Mouse (Mus musculus): Measurements from ENCODE around the gene Mki67. TPM values are rescaled to one million over a fixed set of nuclear protein-coding genes. Genes with fewer than 3 reads are reported as not detected.
"Not testable (repeated sequence)": the region's sequence is repeated elsewhere in the genome, so short reads cannot be mapped to it uniquely, and the experiment has no call there.

Gene Mki67
- polyA plus RNA-seq, 1 experiment from 2014 or later = 7.2 TPM

DNA sequence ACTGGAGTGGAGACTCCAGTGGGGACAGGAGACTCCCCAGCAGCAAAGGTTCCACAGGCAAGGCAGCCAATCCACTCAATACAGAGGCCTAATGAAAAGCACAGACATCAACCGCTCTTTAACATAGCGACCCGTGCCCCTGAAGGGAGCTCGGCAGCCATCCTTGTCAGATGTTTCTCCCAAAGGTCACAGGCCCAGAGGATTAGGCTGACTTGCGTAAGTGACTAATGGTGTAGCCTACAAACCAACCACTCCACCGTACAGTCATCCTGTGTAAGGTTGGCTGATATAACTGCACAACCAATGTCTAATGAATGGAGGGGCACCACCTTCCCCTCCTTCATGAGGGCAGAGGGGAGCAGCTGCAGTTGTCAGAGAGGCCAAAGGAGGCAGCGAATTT is 26.8 kb downstream of the Mki67 start:
- DNase-seq (ENCODE audit: low spot score) (no peak), ATAC-seq (ENCODE audit: low FRiP score) (no peak)
- Histone ChIP-seq H3K9ac (no peak overlapping the region), H3K36me3 (replicated peaks; ENCODE audit: control insufficient read depth, insufficient read depth) (0 out of 2 replicates have a peak, but pooled peaks cover 4% of the 10 kb centered on the region), H3K27me3 (ENCODE audit: control insufficient read depth, insufficient read depth, low read length) (no peaks in the 10 kb centered on the region), H3K4me1 (replicated peaks; ENCODE audit: control insufficient read depth, insufficient read depth, low read length) (no peaks in the 10 kb centered on the region), H3K4me3 (replicated peaks; ENCODE audit: low read length) (no peak overlapping the region), H3K9me3 (ENCODE audit: control insufficient read depth, low read length) (no peaks in the 10 kb centered on the region), H3K4me2 (replicated peaks) (no peak overlapping the region), H3K27ac (no peak overlapping the region)
- 92% methylated on average over 7 of the region's 7 CpGs for whole genome bisulfite sequencing

DNA sequence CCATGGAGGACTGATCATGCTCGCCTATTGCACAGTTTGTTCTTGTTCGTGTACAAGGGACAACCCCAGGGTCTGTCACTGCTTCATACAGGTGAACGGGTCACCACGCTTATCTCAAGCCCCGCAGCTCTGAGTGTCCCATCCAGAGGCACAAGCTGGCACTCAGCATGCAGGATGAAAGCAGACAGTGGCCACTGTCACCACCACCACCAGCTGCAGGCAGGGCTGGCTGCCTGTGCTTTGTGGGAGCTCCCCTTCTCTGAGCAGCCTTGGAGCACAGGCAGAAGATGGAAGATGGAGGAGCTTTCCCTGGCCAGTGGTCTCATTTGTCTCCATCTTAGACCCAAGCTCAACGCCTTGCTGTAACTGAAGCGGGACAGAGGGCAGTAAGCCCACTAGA is 31.2 kb downstream of the Mki67 start:
- no peak overlapping the region for H3K27ac ChIP-seq
- H3K4me3 ChIP-seq (replicated peaks; ENCODE audit: low read length) = no peak overlapping the region
- no peaks in the 10 kb centered on the region for H3K9me3 ChIP-seq (ENCODE audit: control insufficient read depth, low read length)
- H3K4me1 ChIP-seq (replicated peaks; ENCODE audit: control insufficient read depth, insufficient read depth, low read length) = no peaks in the 10 kb centered on the region
- H3K9ac ChIP-seq = no peak overlapping the region
- H3K4me2 ChIP-seq (replicated peaks) = no peak overlapping the region
- ATAC-seq (ENCODE audit: low FRiP score) = no peak
- 81% methylated on average over 7 of the region's 7 CpGs for WGBS
- H3K27me3 ChIP-seq (ENCODE audit: control insufficient read depth, insufficient read depth, low read length) = no peaks in the 10 kb centered on the region
- no peak for DNase-seq (ENCODE audit: low spot score)
- 0 out of 2 replicates have a peak, but pooled peaks cover 4% of the 10 kb centered on the region for H3K36me3 ChIP-seq (replicated peaks; ENCODE audit: control insufficient read depth, insufficient read depth)

DNA sequence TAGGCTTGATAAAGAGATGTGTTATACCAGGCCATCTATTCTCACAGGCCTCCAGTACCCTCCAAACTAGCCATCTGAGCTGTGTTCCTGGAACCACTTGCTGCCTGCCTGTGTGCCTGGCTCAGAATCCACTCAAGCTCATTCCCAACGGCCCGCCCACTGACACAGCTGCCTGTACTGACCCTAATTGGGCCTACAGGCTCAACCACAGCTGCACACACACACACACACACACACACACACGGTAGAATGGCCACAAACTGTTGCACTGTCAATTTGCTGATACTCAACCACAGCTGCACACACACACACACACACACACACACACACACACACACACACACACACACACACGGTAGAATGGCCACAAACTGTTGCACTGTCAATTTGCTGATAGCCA is 32.1 kb downstream of the Mki67 start:
- not testable (repeated sequence) for H3K4me3 ChIP-seq (replicated peaks; ENCODE audit: low read length); H3K4me2 ChIP-seq (replicated peaks); H3K9me3 ChIP-seq (ENCODE audit: control insufficient read depth, low read length); H3K9ac ChIP-seq; H3K27ac ChIP-seq; DNase-seq (ENCODE audit: low spot score); H3K36me3 ChIP-seq (replicated peaks; ENCODE audit: control insufficient read depth, insufficient read depth); ATAC-seq (ENCODE audit: low FRiP score); H3K4me1 ChIP-seq (replicated peaks; ENCODE audit: control insufficient read depth, insufficient read depth, low read length); H3K27me3 ChIP-seq (ENCODE audit: control insufficient read depth, insufficient read depth, low read length)
- WGBS = 71% methylated on average over 4 of the region's 4 CpGs

DNA sequence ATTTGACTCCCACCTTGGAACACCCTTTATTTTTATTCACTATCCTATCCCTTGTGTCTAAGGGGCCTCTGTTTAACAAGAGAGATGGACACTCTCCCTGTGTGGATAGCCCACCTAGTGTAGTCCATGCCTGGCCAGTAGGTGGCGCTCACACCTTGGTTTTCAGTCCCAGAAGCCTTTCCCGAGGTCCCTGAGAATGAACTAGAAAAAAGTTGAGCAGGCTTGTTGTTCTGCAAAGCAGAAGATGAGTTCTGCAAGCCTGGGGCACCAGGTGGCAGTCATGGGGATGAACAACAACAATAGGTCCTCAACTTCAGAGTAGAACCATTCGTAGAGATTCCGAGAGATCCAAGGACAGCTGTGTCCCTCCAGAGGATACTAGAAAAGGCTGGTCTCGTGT is 35.8 kb downstream of the Mki67 start:
- Histone ChIP-seq H3K4me1 (replicated peaks; ENCODE audit: control insufficient read depth, insufficient read depth, low read length) (no peaks in the 10 kb centered on the region), H3K27me3 (ENCODE audit: control insufficient read depth, insufficient read depth, low read length) (no peaks in the 10 kb centered on the region), H3K9me3 (ENCODE audit: control insufficient read depth, low read length) (no peaks in the 10 kb centered on the region), H3K9ac (no peak overlapping the region), H3K4me2 (replicated peaks) (no peak overlapping the region), H3K36me3 (replicated peaks; ENCODE audit: control insufficient read depth, insufficient read depth) (0 out of 2 replicates have a peak, but pooled peaks cover 4% of the 10 kb centered on the region), H3K27ac (no peak overlapping the region), H3K4me3 (replicated peaks; ENCODE audit: low read length) (no peak overlapping the region)
- DNase-seq (ENCODE audit: low spot score) = no peak
- no peak for ATAC-seq (ENCODE audit: low FRiP score)
- 73% methylated on average over 5 of the region's 5 CpGs for WGBS

DNA sequence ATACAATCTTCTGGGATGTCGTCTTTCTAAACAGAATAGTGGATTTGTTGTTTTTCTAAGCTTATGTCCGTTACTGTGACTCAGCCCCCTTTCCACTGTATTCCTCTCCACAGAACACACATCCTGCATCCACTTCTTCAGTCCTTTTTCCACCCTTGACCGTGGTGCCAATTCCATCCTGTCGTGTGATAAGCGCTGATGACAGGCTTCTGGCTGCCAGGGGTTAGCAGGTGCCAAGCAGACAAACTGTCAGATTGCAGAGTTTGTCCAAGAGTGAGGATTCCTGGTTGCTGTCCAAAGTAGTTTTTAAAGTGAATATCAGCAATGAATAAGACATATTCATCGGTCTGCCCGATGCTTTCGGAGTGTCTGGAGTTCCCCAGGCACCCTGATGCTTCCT is 39.4 kb downstream of the Mki67 start:
- no peak overlapping the region for H3K9ac ChIP-seq
- no peaks in the 10 kb centered on the region for H3K9me3 ChIP-seq (ENCODE audit: control insufficient read depth, low read length)
- H3K4me1 ChIP-seq (replicated peaks; ENCODE audit: control insufficient read depth, insufficient read depth, low read length) = no peaks in the 10 kb centered on the region
- no peak overlapping the region for H3K4me2 ChIP-seq (replicated peaks)
- ATAC-seq (ENCODE audit: low FRiP score) = no peak
- no peaks in the 10 kb centered on the region for H3K36me3 ChIP-seq (replicated peaks; ENCODE audit: control insufficient read depth, insufficient read depth)
- H3K4me3 ChIP-seq (replicated peaks; ENCODE audit: low read length) = no peak overlapping the region
- WGBS = 85% methylated on average over 8 of the region's 8 CpGs
- H3K27me3 ChIP-seq (ENCODE audit: control insufficient read depth, insufficient read depth, low read length) = no peaks in the 10 kb centered on the region
- no peak for DNase-seq (ENCODE audit: low spot score)
- H3K27ac ChIP-seq = no peak overlapping the region

DNA sequence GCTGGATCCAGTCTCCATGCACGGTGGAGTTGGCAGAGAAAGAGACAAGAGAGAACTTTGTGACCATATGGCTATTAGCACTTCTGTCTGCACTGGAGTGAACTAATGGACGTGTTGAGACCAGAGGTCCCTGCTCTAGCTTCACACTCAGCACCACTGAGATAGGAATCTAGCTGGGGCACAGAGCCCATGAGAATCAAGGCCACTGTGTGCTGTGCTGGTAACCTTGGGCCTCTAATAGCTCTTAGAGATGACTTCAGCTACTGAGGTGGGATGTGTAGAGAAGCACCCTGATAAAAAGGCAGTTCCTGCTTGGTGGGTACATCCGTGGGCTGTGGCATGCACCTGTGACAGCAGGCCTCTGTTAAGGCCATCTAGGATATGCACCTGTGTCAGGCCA is 42.6 kb downstream of the Mki67 start:
- Histone ChIP-seq H3K4me2 (replicated peaks) (no peak overlapping the region), H3K4me3 (replicated peaks; ENCODE audit: low read length) (no peak overlapping the region), H3K27ac (no peak overlapping the region), H3K36me3 (replicated peaks; ENCODE audit: control insufficient read depth, insufficient read depth) (no peaks in the 10 kb centered on the region), H3K4me1 (replicated peaks; ENCODE audit: control insufficient read depth, insufficient read depth, low read length) (no peaks in the 10 kb centered on the region), H3K27me3 (ENCODE audit: control insufficient read depth, insufficient read depth, low read length) (no peaks in the 10 kb centered on the region), H3K9ac (no peak overlapping the region), H3K9me3 (ENCODE audit: control insufficient read depth, low read length) (no peaks in the 10 kb centered on the region)
- WGBS = 58% methylated on average over 3 of the region's 3 CpGs
- ATAC-seq (ENCODE audit: low FRiP score) (no peak), DNase-seq (ENCODE audit: low spot score) (no peak)

DNA sequence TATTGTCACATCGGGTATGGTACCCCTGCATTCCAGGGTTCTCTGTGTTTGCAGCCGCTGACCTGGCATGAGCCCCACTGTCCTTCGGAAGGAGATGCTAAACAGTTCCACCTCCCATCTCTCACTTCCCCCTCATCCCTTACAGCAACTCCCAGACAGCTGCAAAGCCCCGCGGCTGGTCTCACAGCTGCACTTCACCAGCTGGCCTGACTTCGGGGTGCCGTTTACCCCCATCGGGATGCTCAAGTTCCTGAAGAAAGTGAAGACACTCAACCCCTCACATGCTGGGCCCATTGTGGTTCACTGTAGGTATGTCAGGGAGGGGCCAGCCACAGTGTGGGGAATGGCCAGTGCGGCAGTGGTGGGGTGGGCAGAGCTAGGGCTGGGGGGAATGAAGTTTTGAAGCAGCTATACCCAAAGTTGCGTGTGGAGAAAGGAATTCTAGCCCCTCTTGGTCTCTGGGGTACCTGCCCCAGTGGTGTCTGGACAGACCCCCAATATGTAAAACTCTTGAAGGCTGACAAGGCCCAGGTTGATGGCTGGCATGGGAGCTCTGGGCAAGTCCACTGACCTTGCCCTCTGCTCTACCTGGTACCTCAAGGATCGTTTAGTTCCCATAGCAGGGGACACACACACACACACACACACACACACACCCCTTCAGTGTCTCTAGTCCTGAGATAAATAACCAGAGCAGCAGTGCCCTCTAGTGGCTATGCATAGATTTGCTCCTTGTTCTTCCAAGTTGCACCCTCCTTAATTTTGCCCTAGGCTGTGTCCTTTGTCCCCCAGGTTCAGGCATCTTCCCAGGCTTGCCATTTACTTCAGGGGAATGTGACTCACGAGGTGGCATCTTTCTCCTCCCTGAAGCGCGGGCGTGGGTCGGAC is 47.1 kb downstream of the Mki67 start:
- Histone ChIP-seq H3K9ac (no peak overlapping the region), H3K27ac (no peak overlapping the region), H3K4me3 (replicated peaks; ENCODE audit: low read length) (no peak overlapping the region), H3K36me3 (replicated peaks; ENCODE audit: control insufficient read depth, insufficient read depth) (no peaks in the 10 kb centered on the region), H3K27me3 (ENCODE audit: control insufficient read depth, insufficient read depth, low read length) (no peaks in the 10 kb centered on the region), H3K9me3 (ENCODE audit: control insufficient read depth, low read length) (no peaks in the 10 kb centered on the region), H3K4me1 (replicated peaks; ENCODE audit: control insufficient read depth, insufficient read depth, low read length) (no peaks in the 10 kb centered on the region), H3K4me2 (replicated peaks) (no peak overlapping the region)
- WGBS = 36% methylated on average over 16 of the region's 16 CpGs
- DNase-seq (ENCODE audit: low spot score) = peak; percentile 84
- no peak for ATAC-seq (ENCODE audit: low FRiP score)

DNA sequence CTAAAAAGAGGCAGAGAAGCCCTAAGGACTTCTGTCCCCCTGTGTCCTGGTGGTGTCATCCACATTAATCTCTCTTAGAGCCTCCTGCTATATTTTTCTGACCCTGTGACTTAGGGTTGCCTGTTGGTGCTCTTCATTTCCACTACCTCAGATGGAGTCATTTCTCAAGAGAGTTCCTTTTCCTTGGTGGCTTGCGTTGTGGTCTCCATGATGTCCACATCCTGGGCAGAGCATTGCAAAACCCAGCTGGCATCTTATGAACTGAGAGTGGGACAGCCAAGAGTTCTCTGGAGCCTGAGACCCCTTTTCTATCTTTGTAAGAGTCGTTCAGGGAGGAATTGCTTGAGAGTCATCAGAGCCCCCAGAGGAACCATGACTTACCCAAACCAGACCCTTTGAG is 49.8 kb downstream of the Mki67 start:
- 86% methylated on average over 2 of the region's 2 CpGs for WGBS
- no peak for ATAC-seq (ENCODE audit: low FRiP score)
- no peaks in the 10 kb centered on the region for H3K4me1 ChIP-seq (replicated peaks; ENCODE audit: control insufficient read depth, insufficient read depth, low read length)

DNA sequence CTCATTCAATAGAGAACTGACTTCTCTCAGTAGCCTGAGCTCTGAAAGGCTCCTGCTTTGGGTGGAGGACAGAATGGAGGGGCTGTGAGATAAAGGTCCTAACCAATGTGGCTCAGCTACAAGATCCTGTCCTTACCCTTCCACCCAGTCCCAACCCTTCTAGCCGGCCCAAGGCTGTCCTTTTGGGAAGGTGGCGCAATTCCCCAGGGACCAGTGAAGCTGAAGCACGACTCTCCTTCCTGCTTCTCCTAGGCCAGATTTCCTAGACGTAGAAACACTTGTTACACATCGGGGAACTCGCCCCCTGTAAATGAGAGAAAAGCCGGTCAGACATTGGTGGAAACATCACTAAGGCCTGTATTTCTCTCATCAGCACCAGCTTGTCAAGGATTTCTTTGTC is 52.0 kb downstream of the Mki67 start:
- no peak overlapping the region for H3K9ac ChIP-seq
- H3K27me3 ChIP-seq (ENCODE audit: control insufficient read depth, insufficient read depth, low read length) = no peaks in the 10 kb centered on the region
- ATAC-seq (ENCODE audit: low FRiP score) = no peak
- WGBS = 87% methylated on average over 7 of the region's 7 CpGs
- H3K9me3 ChIP-seq (ENCODE audit: control insufficient read depth, low read length) = no peaks in the 10 kb centered on the region
- no peaks in the 10 kb centered on the region for H3K4me1 ChIP-seq (replicated peaks; ENCODE audit: control insufficient read depth, insufficient read depth, low read length)
- no peak overlapping the region for H3K27ac ChIP-seq
- no peak overlapping the region for H3K4me2 ChIP-seq (replicated peaks)
- H3K36me3 ChIP-seq (replicated peaks; ENCODE audit: control insufficient read depth, insufficient read depth) = no peaks in the 10 kb centered on the region
- no peak for DNase-seq (ENCODE audit: low spot score)
- no peak overlapping the region for H3K4me3 ChIP-seq (replicated peaks; ENCODE audit: low read length)

More for the DNA sequence above, 49.8 kb downstream of the Mki67 start:
- Histone ChIP-seq H3K36me3 (replicated peaks; ENCODE audit: control insufficient read depth, insufficient read depth) (no peaks in the 10 kb centered on the region), H3K9ac (no peak overlapping the region), H3K27me3 (ENCODE audit: control insufficient read depth, insufficient read depth, low read length) (no peaks in the 10 kb centered on the region), H3K4me2 (replicated peaks) (no peak overlapping the region), H3K4me3 (replicated peaks; ENCODE audit: low read length) (no peak overlapping the region), H3K27ac (no peak overlapping the region), H3K9me3 (ENCODE audit: control insufficient read depth, low read length) (no peaks in the 10 kb centered on the region)
- no peak for DNase-seq (ENCODE audit: low spot score)

All from hindbrain, embryonic 14.5 days (tissue).